Mouse (Mus musculus): ENCODE measurements around the gene Sgsm2. TPM values are rescaled to one million over a fixed set of nuclear protein-coding genes. Genes with fewer than 3 reads are reported as not detected.
A peak's percentile ranks its signal among the peaks of the same experiment; 100 is the strongest.

The Sgsm2 gene
- total RNA-seq, 2 experiments from 2014 or later, result 88.1 to 89.4 TPM

GRCm38 (mm10) chr11:74881979-74882378 is 14.9 kb downstream of the Sgsm2 start:
- no peak for DNase-seq

- no peak for DNase-seq
These were observed 15.9 kb downstream of the Sgsm2 start for GRCm38 (mm10) chr11:74880999-74881398.

GRCm38 (mm10) chr11:74876801-74877200 is 20.1 kb downstream of the Sgsm2 start:
- DNase-seq, result peak; percentile 72 to 76

- DNase-seq, result peak; percentile 54 to 61
These were observed 22.2 kb downstream of the Sgsm2 start for GRCm38 (mm10) chr11:74874630-74875029.

- peak; percentile 60 to 63 for DNase-seq
These were observed 25.8 kb downstream of the Sgsm2 start for GRCm38 (mm10) chr11:74870991-74871622.

GRCm38 (mm10) chr11:74870544-74870943 is 26.3 kb downstream of the Sgsm2 start:
- no peak for DNase-seq

- DNase-seq, result no peak
These were observed 27.3 kb downstream of the Sgsm2 start for GRCm38 (mm10) chr11:74869603-74870002.

- no peak for DNase-seq
These were observed 28.7 kb downstream of the Sgsm2 start for GRCm38 (mm10) chr11:74868046-74868760.

- no peak for DNase-seq
These were observed 29.7 kb downstream of the Sgsm2 start for GRCm38 (mm10) chr11:74867181-74867580.

- DNase-seq, result peak in 1 of 2 experiments; percentile 58
These were observed 30.2 kb downstream of the Sgsm2 start for GRCm38 (mm10) chr11:74866640-74867039.

GRCm38 (mm10) chr11:74865252-74865651 is 31.6 kb downstream of the Sgsm2 start:
- DNase-seq, result no peak

GRCm38 (mm10) chr11:74864421-74864820 is 32.4 kb downstream of the Sgsm2 start:
- no peak for DNase-seq

- no peak for DNase-seq
These were observed 33.4 kb downstream of the Sgsm2 start for GRCm38 (mm10) chr11:74863471-74863870.

GRCm38 (mm10) chr11:74862129-74862528 is 34.7 kb downstream of the Sgsm2 start:
- no peak for DNase-seq

- no peak for DNase-seq
These were observed 39.1 kb downstream of the Sgsm2 start for GRCm38 (mm10) chr11:74857756-74858155.

GRCm38 (mm10) chr11:74850998-74851661 is 45.7 kb downstream of the Sgsm2 start:
- no peak for DNase-seq

- peak; percentile 72 to 75 for DNase-seq
These were observed 48.8 kb downstream of the Sgsm2 start for GRCm38 (mm10) chr11:74847919-74848521.

- no peak for DNase-seq
These were observed 51.1 kb downstream of the Sgsm2 start for GRCm38 (mm10) chr11:74845784-74846183.

GRCm38 (mm10) chr11:74843761-74844160 is 53.1 kb downstream of the Sgsm2 start:
- DNase-seq, result no peak

GRCm38 (mm10) chr11:74843435-74843714 is 53.5 kb downstream of the Sgsm2 start:
- no peak for DNase-seq

- no peak for DNase-seq
These were observed 54.0 kb downstream of the Sgsm2 start for GRCm38 (mm10) chr11:74842656-74843434.

- DNase-seq, result no peak
These were observed 54.8 kb downstream of the Sgsm2 start for GRCm38 (mm10) chr11:74842045-74842444.

GRCm38 (mm10) chr11:74841366-74841765 is 55.5 kb downstream of the Sgsm2 start:
- DNase-seq, result no peak

Data from layer of hippocampus, postnatal 36 days (tissue).